Mouse (Mus musculus) MEL (cell line): Measurements from ENCODE around the gene 8030411F24Rik.

Source experiments
- EP300 ChIP-seq, 2 experiments: IDR thresholded peaks; 2 replicates each; pipeline ENCODE4 v1.6.1; 2011; ENCODE audit warnings: improper control_type of control experiment in 2 of 2, low read length in 2 of 2, low read depth in 1 of 2, mild to moderate bottlenecking in 1 of 2
- HCFC1 ChIP-seq: IDR thresholded peaks from 2 replicates; pipeline ENCODE4 v1.6.1; 2012; ENCODE audit warnings: low read depth, mild to moderate bottlenecking, inconsistent platforms, low read length, improper control_type of control experiment, moderate library complexity

DNA sequence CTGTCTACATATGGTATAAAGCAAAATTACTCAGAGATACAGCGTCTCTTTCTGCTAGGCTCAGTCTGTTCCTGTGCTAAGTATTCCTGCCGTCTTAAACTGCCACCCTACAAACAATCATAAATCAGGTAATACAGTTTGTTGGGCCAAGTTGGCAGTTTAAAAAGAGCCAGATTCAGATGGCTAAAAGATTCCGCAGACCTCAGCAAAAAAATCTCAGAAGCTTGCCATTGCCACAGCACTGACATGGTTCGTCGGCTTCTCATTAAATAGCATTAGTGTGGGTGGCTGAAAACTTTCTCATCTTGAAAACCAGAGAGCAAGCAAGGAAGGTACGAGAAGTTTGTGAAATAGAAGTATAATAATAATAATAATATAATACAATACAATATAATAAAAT, 24.9 kb downstream of the 8030411F24Rik start:
- TF ChIP-seq HCFC1 (no peak), EP300 (IDR thresholded peaks at IDR 0.05; ENCODE audit: low read depth in 1 of 2, low read length in 2 of 2) (no peak)
